Mouse (Mus musculus) ES-Bruce4 (cell line): Measurements from ENCODE around the gene Ugt1a5.

Source experiments
- CTCF ChIP-seq: IDR thresholded peaks from one replicate; pipeline ENCODE4 v1.8.1; 2011; ENCODE audit warnings: low read depth, low read length
- POLR2A ChIP-seq: IDR thresholded peaks from one replicate; pipeline ENCODE4 v1.8.1; 2011; ENCODE audit warnings: low read length; ENCODE audit not compliant: insufficient read depth

DNA sequence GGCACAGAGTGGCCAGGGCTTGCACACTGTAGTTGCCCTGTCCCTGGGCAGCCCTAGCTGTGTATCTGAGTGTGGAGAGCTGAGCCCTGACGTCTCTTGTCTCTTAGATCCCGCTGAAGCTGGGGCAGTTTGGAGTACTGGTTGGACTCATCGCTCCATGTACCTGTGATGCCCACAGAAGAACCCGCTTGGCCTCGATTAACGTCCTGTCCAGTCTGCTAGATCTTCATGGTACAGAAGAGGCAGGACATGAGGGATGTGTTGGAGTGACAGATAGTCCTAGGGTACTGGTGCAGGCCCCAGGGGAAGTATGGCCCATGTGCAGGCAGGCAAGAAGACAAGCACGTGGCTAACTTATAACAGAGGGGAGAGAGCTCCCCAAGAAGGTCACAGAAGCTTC is 83.8 kb downstream of the Ugt1a5 start:
- TF ChIP-seq CTCF (no peak), POLR2A (no peak)
